Mouse (Mus musculus) forebrain, embryonic 14.5 days (tissue): ENCODE data around the gene Nprl2. TPM values are rescaled to one million over a fixed set of nuclear protein-coding genes. Genes with fewer than 3 reads are reported as not detected.

ENCODE experiments used
- ATAC-seq: fragments of 200-750 bp; cut with Nextera tagmentation; 2 replicates; pipeline ENCODE4 v1.8.0; 2017; ENCODE audit warnings: mild to moderate bottlenecking, moderate library complexity
- DNase-seq: peaks from one replicate; pipeline ENCODE4 v3.0.0-alpha.2; 2015; ENCODE audit warnings: low spot score
- H3K27ac ChIP-seq: fragments of 300-500 bp; sonication (generic); 2 replicates; pipeline ENCODE4 v1.5.1; 2014; ENCODE audit warnings: low read depth, mild to moderate bottlenecking, control low read depth, low read length, moderate library complexity
- H3K27me3 ChIP-seq: fragments of 300-500 bp; sonication (generic); replicated peaks from 2 replicates; pipeline ENCODE4 v1.6.1; 2014; ENCODE audit warnings: low read length, control low read depth, mixed read lengths; ENCODE audit not compliant: control insufficient read depth, insufficient read depth
- H3K36me3 ChIP-seq: fragments of 300-500 bp; sonication (generic); 2 replicates; pipeline ENCODE4 v1.6.1; 2014; ENCODE audit warnings: low read length, control low read depth; ENCODE audit not compliant: control insufficient read depth, insufficient read depth
- H3K4me1 ChIP-seq: fragments of 300-500 bp; sonication (generic); 2 replicates; pipeline ENCODE4 v1.6.1; 2014; ENCODE audit warnings: antibody characterized with exemption, low read length, control low read depth; ENCODE audit not compliant: control insufficient read depth, insufficient read depth
- H3K4me2 ChIP-seq: fragments of 300-500 bp; sonication (generic); 2 replicates; pipeline ENCODE4 v1.6.1; 2014; ENCODE audit warnings: mild to moderate bottlenecking, control low read depth, low read length
- H3K4me3 ChIP-seq: fragments of 300-500 bp; sonication (generic); 2 replicates; pipeline ENCODE4 v1.5.1; 2014; ENCODE audit warnings: low read depth, low read length, control low read depth
- H3K9ac ChIP-seq: fragments of 300-500 bp; sonication (generic); 2 replicates; pipeline ENCODE4 v1.6.1; 2014; ENCODE audit warnings: mild to moderate bottlenecking, low read length, control low read depth, moderate library complexity
- H3K9me3 ChIP-seq: fragments of 300-500 bp; sonication (generic); replicated peaks from 2 replicates; pipeline ENCODE4 v1.6.1; 2016; ENCODE audit warnings: low read length, control low read depth, mixed read lengths; ENCODE audit not compliant: control insufficient read depth
- WGBS: fragments of 180-500 bp; shearing (Covaris S2); extraction: QIAGEN DNeasy Blood & Tissue Kit; methylation state at CpG from one replicate; pipeline ENCODE4 v1.1.7; 2014; 5-methylcytosine and 5-hydroxymethylcytosine counted together
- polyA plus RNA-seq: library from polyadenylated mRNA; unstranded; fragments of >200 nt; fragmentation: Nextera tagmentation; extraction: Ambion mirVana; gene quantifications from 2 replicates; pipeline ENCODE4 v1.2.1, GENCODE M21; 2014

Nprl2 gene
- polyA plus RNA-seq, 1 experiment from 2014 or later: 83.8 TPM

GRCm38 (mm10) chr9:107548820-107549219 is 6.8 kb downstream of the Nprl2 start:
- Histone ChIP-seq H3K27ac (no peak overlapping the region), H3K27me3 (peaks cover 30% of the 10 kb centered on the region), H3K36me3 (peaks cover 11% of the 10 kb centered on the region), H3K9me3 (no peaks in the 10 kb centered on the region), H3K4me1 (peaks cover 25% of the 10 kb centered on the region), H3K4me2 (no peak overlapping the region), H3K9ac (no peak overlapping the region), H3K4me3 (no peak overlapping the region)
- ATAC-seq: no peak
- WGBS: 92% methylated on average over 10 of the region's 10 CpGs
- DNase-seq: no peak

- peaks cover 26% of the 10 kb centered on the region for H3K4me1 ChIP-seq
- DNase-seq: no peak
- H3K27me3 ChIP-seq: peaks cover 30% of the 10 kb centered on the region
Measured at GRCm38 (mm10) chr9:107549297-107550074, 7.5 kb downstream of the Nprl2 start.

GRCm38 (mm10) chr9:107550491-107551116 is 8.6 kb downstream of the Nprl2 start:
- Histone ChIP-seq H3K4me3 (peak overlapping the region; percentile 32; the same call in 1 of the 2 replicates), H3K27me3 (peaks cover 30% of the 10 kb centered on the region), H3K27ac (no peak overlapping the region), H3K9me3 (no peaks in the 10 kb centered on the region), H3K4me2 (peak overlapping the region; percentile 89), H3K9ac (no peak overlapping the region), H3K4me1 (peaks cover 31% of the 10 kb centered on the region), H3K36me3 (no peaks in the 10 kb centered on the region; the same call in 1 of the 2 replicates)
- DNase-seq: no peak
- no peak for ATAC-seq
- 31% methylated on average over 23 of the region's 23 CpGs for WGBS

More at GRCm38 (mm10) chr9:107549297-107550074, 7.5 kb downstream of the Nprl2 start:
- 89% methylated on average over 20 of the region's 20 CpGs for WGBS
- Histone ChIP-seq H3K27ac (no peak overlapping the region), H3K36me3 (peaks cover 4% of the 10 kb centered on the region), H3K4me3 (no peak overlapping the region), H3K9ac (no peak overlapping the region), H3K9me3 (no peaks in the 10 kb centered on the region), H3K4me2 (no peak overlapping the region)
- ATAC-seq: no peak

- Histone ChIP-seq H3K36me3 (no peaks in the 10 kb centered on the region), H3K9ac (peak within 1 kb of the TSS; percentile 58), H3K4me2 (peak within 1 kb of the TSS; percentile 89), H3K27me3 (peaks cover 30% of the 10 kb centered on the region), H3K9me3 (no peaks in the 10 kb centered on the region), H3K27ac (no peak within 1 kb of the TSS), H3K4me3 (peak within 1 kb of the TSS; percentile 32), H3K4me1 (peaks cover 38% of the 10 kb centered on the region)
- 1% methylated on average over 59 of the region's 63 CpGs for WGBS
- DNase-seq (no peak), ATAC-seq (0 out of 2 replicates have a peak, but pooled peaks have one; percentile 0)
Measured at GRCm38 (mm10) chr9:107551117-107551889, 9.3 kb downstream of the Nprl2 start, which contains the start of gene Rassf1. Gene Rassf1, plus strand, starts transcription at chr9:107551555.

- no peak for ATAC-seq
- Histone ChIP-seq H3K4me3 (peak overlapping the region; percentile 32), H3K27me3 (peaks cover 30% of the 10 kb centered on the region), H3K4me1 (peaks cover 35% of the 10 kb centered on the region), H3K9me3 (no peaks in the 10 kb centered on the region), H3K9ac (peak overlapping the region; percentile 58), H3K36me3 (no peaks in the 10 kb centered on the region; the same call in 1 of the 2 replicates), H3K27ac (no peak overlapping the region), H3K4me2 (peak overlapping the region; percentile 89)
- DNase-seq: no peak
- WGBS: 5% methylated on average over 8 of the region's 8 CpGs
Measured at GRCm38 (mm10) chr9:107551890-107552355, 9.9 kb downstream of the Nprl2 start.

GRCm38 (mm10) chr9:107552690-107553393 is 10.8 kb downstream of the Nprl2 start:
- ATAC-seq (no peak), DNase-seq (no peak)
- Histone ChIP-seq H3K4me3 (0 out of 2 replicates have a peak overlapping the region, but pooled peaks have one; percentile 63), H3K27ac (no peak overlapping the region), H3K36me3 (peaks cover 9% of the 10 kb centered on the region), H3K4me2 (peak overlapping the region; percentile 89; the same call in 1 of the 2 replicates), H3K4me1 (peaks cover 31% of the 10 kb centered on the region), H3K27me3 (peaks cover 30% of the 10 kb centered on the region), H3K9me3 (no peaks in the 10 kb centered on the region), H3K9ac (no peak overlapping the region)
- WGBS: 76% methylated on average over 5 of the region's 5 CpGs

GRCm38 (mm10) chr9:107553541-107554318 is 11.7 kb downstream of the Nprl2 start:
- H3K4me2 ChIP-seq: peak overlapping the region; percentile 89
- DNase-seq: no peak
- peak overlapping the region; percentile 63 for H3K4me3 ChIP-seq
- ATAC-seq: peak; percentile 67
- H3K4me1 ChIP-seq: peaks cover 31% of the 10 kb centered on the region
- peak overlapping the region; percentile 73 for H3K9ac ChIP-seq
- H3K9me3 ChIP-seq: no peaks in the 10 kb centered on the region
- H3K36me3 ChIP-seq: peaks cover 18% of the 10 kb centered on the region
- H3K27me3 ChIP-seq: peaks cover 30% of the 10 kb centered on the region
- peak overlapping the region; percentile 82 for H3K27ac ChIP-seq
- 5% methylated on average over 36 of the region's 37 CpGs for WGBS
